Mouse (Mus musculus): ENCODE data around the gene Hs3st5.
"Not testable (repeated sequence)": the region's sequence is repeated elsewhere in the genome, so short reads cannot be mapped to it uniquely, and the experiment has no call there.

Gene Hs3st5

GRCm38 (mm10) chr10:36556128-36556527 lies 49.5 kb downstream of the Hs3st5 start:
- DNase-seq (ENCODE audit: low read depth in 1 of 2, low spot score in 2 of 2), result no peak

DNA sequence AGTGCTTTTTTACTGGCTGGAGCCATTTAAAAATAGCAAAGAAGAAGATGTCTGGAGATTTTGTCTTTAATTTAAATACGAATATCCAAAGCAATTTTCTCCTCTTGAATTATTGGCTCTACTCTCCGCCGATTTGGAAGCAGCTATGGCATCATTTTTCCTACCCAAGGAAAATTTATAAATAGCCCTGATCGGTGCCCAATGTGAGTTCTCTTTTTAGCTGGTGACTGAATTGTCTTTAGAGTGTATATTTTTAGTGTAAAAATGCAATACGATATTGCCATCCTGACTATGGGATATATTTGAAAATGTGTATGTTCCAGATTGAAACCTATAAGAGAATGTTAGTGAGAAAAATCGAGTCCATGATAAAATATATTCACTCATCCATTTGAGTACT lies 51.1 kb downstream of the Hs3st5 start:
- no peak for DNase-seq (ENCODE audit: low read depth in 1 of 2, low spot score in 2 of 2)

DNA sequence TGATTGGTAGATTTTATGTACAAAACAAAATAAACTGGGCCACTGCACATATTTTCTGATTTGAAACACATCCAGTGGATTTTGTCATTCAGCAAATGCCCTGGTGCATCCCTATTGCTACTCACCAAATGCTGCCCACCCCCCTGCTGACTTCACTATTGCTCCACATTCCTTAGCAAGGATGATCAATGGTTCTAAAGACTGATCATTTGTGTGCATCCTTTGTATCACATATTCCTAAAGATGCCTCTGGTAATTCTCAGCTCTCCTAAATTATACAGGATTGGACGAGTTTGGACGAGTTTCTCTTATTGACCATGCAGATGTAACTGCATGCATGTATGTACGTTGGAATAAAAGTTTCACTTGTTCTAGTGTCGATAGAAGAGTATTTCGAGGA lies 52.1 kb downstream of the Hs3st5 start:
- DNase-seq (ENCODE audit: low read depth in 1 of 2, low spot score in 2 of 2), result no peak

DNA sequence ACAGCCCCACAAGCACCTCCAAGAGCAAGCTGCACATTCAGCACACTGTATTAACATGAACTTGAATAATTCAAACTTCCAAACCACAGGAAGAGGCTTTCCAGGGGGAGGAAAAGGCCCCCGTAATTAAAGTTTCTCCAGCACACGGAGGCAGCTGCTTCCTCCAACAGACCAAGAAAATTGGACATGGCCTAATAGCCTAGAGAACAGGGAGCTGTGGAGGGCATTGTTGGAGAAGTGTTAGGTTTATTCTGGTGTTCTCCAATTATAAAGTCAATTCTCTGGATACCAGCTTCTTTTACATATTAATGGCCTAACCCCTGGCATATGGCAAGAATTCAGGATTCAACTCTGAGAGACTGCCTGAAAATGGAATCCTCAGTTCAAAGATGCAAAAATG lies 60.6 kb downstream of the Hs3st5 start:
- DNase-seq (ENCODE audit: low read depth in 1 of 2, low spot score in 2 of 2), result no peak

DNA sequence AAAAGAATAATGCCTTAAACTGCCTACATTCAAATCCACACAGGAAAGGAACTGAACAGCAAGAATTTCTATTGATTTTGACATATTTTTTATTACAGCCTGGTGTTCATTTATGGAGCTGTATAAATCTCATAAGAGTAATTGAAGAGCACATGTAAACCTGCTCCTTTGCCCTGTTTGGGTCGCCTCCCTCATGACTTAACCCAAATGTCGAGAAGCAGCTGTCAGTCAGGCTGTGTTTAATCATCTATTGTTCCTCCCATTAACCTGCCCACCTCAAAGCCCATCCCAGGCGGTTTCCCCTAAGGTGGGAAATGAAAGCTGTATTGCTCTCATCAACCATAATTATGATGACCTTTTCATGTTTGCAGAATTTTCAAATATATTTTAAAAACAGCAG lies 65.9 kb downstream of the Hs3st5 start:
- no peak for DNase-seq (ENCODE audit: low read depth in 1 of 2, low spot score in 2 of 2)

GRCm38 (mm10) chr10:36578375-36579145 lies 71.9 kb downstream of the Hs3st5 start:
- no peak for DNase-seq (ENCODE audit: low read depth in 1 of 2, low spot score in 2 of 2)

DNA sequence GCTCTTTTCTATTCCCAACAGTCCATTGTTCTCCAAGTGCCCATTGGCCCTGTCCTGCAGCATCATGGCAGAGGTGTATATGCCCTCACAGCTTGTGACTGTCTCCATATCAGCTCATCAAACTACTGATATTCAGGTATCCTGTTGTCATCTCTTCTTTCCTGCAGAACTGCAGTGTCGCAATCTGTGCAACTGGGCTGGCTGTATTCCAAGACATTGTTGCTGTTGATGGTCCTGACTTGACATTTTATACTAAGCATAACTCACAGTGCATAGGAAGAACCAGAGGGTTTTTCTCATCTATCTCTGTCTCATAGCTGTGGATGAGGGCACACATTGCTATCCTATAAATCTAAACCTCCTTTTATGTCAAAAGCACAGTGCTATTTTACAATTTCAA lies 103.8 kb downstream of the Hs3st5 start:
- DNase-seq (ENCODE audit: low read depth in 1 of 2, low spot score in 2 of 2), result no peak

GRCm38 (mm10) chr10:36611415-36611814 lies 104.8 kb downstream of the Hs3st5 start:
- DNase-seq (ENCODE audit: low read depth in 1 of 2, low spot score in 2 of 2), result not testable (repeated sequence)

- no peak for DNase-seq (ENCODE audit: low read depth in 1 of 2, low spot score in 2 of 2)
Observed at GRCm38 (mm10) chr10:36623037-36623436, 116.4 kb downstream of the Hs3st5 start.

DNA sequence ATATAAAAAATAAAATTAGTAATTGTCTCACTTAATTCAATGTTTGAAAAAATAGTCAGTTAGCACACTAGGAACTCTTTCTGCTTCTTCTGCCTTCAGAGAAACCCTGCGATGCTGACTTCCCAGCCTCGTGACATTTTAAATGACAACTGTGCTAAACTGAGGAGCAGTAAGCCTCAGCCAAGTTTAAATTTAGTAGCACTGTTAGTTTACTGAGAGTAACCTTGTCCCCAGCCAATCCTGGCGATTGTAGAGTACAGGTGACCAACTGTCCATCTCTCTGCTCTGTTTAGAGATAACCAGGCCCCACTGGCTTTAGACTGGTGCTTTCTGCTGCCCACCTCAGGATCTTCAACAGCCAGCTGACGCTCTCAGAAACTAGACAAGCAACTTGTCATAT lies 121.3 kb downstream of the Hs3st5 start:
- DNase-seq (ENCODE audit: low read depth in 1 of 2, low spot score in 2 of 2), result no peak

- no peak for DNase-seq (ENCODE audit: low read depth in 1 of 2, low spot score in 2 of 2)
Observed at GRCm38 (mm10) chr10:36631746-36632145, 125.1 kb downstream of the Hs3st5 start.

- DNase-seq (ENCODE audit: low read depth in 1 of 2, low spot score in 2 of 2), result no peak
Observed at GRCm38 (mm10) chr10:36650653-36651052, 144.0 kb downstream of the Hs3st5 start.

DNA sequence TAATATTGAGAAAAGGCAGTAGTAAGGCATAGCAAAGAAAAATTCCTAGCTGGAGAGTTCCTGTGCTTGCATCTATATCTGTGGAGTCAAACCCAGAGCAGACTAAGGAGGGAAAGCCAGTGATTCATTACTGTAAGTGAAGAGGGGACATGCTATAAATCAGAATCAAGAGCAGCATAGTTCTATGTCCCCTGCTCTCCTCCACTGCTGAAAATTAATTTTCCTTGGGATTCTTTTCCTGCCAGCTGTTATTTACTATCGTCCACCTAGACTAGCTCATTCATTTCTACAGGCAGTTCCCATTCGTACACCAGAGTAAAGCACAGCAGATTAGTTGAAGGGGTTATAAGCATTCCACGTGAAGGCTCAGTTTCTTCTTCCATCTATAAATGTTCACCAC lies 207.4 kb downstream of the Hs3st5 start:
- no peak for DNase-seq (ENCODE audit: low read depth in 1 of 2, low spot score in 2 of 2)

DNA sequence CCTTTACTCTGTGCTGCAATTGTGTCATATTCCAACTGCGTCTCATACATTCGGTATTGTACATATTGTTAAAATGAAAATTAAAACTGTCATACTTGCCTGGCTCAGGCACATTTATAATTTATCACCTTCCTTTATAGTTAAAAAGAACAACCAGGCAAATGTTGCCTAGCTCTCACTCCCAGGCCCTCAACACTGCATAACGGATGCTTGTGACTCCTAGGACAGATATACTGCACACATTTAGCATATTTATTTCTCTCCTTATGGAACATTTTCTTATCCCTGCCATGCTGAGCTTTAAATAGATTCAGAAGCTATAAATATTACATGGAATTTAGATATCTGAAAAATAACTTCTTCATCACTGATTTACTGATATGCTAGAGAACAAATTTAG lies 219.6 kb downstream of the Hs3st5 start:
- no peak for DNase-seq (ENCODE audit: low read depth in 1 of 2, low spot score in 2 of 2)

- DNase-seq (ENCODE audit: low read depth in 1 of 2, low spot score in 2 of 2), result no peak
Observed at GRCm38 (mm10) chr10:36729361-36730098, 222.9 kb downstream of the Hs3st5 start.

DNA sequence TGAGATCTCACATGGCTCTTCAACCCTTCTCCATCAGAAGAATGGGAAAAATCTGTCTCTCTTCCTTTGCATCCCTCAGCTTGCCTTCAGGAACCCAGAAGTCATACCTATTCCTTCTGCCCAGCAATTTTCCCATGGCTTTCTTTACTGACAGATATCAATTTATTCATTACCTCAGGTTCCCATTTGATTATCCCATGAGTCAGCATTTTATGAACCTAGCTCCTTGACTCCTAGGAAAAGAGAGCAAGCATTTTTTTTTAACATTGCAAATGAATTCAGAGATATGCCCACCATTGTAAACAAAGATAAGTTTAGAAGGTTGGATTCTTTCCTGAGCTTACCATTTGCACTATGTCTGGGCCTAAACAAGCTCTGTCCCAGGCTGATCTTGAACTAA lies 232.8 kb downstream of the Hs3st5 start:
- no peak for DNase-seq (ENCODE audit: low read depth in 1 of 2, low spot score in 2 of 2)

GRCm38 (mm10) chr10:36750021-36750420 lies 243.4 kb downstream of the Hs3st5 start:
- no peak for DNase-seq (ENCODE audit: low read depth in 1 of 2, low spot score in 2 of 2)

DNA sequence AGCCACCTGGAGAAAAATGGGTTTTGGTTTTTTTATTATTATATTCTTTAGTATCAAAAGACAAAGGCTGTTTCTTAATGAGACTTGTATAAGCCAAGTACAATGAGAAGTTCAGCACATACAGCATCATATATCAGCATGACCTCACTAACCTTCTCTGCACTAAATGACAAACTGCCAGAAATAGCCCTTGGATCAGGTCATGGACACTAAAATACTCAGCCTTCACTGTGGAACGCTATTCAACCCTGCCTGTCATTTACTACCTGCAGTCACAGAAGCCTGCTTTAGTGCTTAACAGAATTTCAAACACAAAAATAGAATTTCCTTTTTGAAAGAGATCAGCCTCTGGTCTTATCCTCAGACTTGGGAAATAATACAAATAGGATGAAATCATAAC lies 247.9 kb downstream of the Hs3st5 start:
- no peak for DNase-seq (ENCODE audit: low read depth in 1 of 2, low spot score in 2 of 2)

GRCm38 (mm10) chr10:36773595-36773994 lies 267.0 kb downstream of the Hs3st5 start:
- DNase-seq (ENCODE audit: low read depth in 1 of 2, low spot score in 2 of 2), result no peak

- no peak for DNase-seq (ENCODE audit: low read depth in 1 of 2, low spot score in 2 of 2)
Observed at GRCm38 (mm10) chr10:36774898-36775297, 268.3 kb downstream of the Hs3st5 start.

DNA sequence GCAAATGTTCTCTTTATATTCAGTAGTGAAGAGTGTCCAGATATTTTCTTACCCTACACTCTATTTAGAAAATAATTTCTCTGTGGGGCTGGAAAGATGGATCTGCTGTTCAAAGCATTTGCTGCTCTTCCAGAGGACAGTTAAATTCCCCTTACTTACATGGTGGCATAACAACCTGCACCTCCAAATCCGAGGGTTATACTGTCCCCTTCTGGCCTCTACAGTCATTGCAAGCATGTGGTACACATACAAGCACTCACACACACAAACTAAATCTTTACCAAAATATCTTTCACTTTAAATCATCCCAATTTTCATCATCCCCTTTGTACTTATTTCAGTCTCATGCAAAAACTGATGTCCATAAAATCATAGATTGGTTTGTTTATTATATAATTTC lies 275.0 kb downstream of the Hs3st5 start:
- DNase-seq (ENCODE audit: low read depth in 1 of 2, low spot score in 2 of 2), result no peak

DNA sequence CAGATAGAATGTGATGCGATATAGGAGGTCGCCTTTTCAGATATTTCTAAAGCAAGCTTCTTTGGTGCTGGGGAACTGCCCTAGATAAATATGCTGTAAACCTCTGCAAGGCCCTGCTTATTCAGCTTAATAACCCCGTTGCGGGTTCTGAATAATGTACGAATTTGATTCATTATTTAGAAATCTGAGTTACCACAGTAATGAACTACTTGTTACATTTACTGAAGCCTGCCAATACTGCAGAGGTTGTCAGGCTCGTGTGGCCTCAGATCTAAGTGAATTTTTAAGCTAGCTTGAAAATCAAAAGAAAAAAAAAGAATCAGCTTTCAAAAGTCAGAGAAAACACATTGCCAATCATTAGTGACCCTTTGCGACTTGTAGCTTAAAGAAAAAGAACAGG lies 280.4 kb downstream of the Hs3st5 start:
- no peak for DNase-seq (ENCODE audit: low read depth in 1 of 2, low spot score in 2 of 2)

DNA sequence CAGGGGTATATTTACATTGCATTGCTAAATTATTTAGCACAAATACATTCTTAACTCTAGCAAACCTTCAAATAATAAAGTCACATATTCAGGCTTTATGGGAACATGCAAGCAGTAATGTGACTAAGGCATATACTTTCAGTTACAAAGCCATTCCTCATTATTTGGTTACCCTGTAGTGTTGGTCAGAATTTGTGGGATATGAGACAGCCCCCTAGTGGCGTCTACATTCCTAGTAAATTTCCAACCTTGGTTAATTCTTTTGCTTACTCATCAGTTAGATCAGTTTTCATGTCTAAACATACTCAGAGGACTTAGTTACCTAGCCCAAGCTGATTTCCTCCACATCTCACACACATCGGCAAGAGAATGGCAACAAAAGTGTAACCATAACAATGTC lies 285.2 kb downstream of the Hs3st5 start:
- DNase-seq (ENCODE audit: low read depth in 1 of 2, low spot score in 2 of 2), result no peak
